Mouse (Mus musculus): Measurements from ENCODE around the gene Gm20388. TPM values are rescaled to one million over a fixed set of nuclear protein-coding genes. Genes with fewer than 3 reads are reported as not detected.

Gene Gm20388
- total and polyA plus RNA-seq, 2 experiments from 2014 or later = 17.3 TPM; not detected in 1

- no peaks in the 10 kb centered on the region for H3K27me3 ChIP-seq (ENCODE audit: control insufficient read depth, insufficient read depth, low read length)
- H3K27ac ChIP-seq (ENCODE audit: low read depth) = no peak overlapping the region
- no peak for ATAC-seq (ENCODE audit: insufficient read depth, low read depth)
- H3K4me3 ChIP-seq (ENCODE audit: low read depth, low read length) = no peak overlapping the region
- no peaks in the 10 kb centered on the region for H3K4me1 ChIP-seq (ENCODE audit: control insufficient read depth, insufficient read depth)
- H3K4me2 ChIP-seq (ENCODE audit: low read depth, low read length) = no peak overlapping the region
- no peaks in the 10 kb centered on the region for H3K36me3 ChIP-seq (replicated peaks; ENCODE audit: control insufficient read depth, insufficient read depth, low read length)
- 80% methylated on average over 4 of the region's 4 CpGs for WGBS
- H3K9ac ChIP-seq (replicated peaks; ENCODE audit: low read depth, low read length) = no peak overlapping the region
- no peak for DNase-seq (ENCODE audit: low spot score)
- TF ChIP-seq EP300 (IDR thresholded peaks at IDR 0.05; ENCODE audit: low read depth) (no peak), CTCF (IDR thresholded peaks at IDR 0.05; ENCODE audit: low read depth) (no peak)
- no peaks in the 10 kb centered on the region for H3K9me3 ChIP-seq (replicated peaks; ENCODE audit: control insufficient read depth, low read length)
These were observed 22.6 kb upstream of the Gm20388 start for GRCm38 (mm10) chr8:119888012-119888411.

DNA sequence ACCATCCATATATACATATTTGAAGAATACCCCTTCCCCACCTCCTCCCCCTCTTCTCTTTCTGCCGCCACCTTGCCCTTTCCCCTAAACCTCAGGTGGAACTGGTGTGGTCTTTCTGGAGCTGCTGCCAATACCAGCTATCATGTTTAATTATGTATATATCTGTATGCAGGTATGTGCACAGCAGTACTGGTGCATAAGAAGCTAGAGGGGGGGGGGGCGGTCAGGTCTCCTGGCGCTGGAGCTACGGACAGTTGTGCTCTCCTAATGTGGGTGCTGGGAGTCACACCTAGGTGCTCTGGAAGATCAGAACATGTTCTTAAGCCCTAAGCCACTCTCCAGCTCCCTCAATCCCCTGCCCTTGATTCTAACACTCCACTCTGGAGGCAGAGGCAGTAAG lies 13.6 kb upstream of the Gm20388 start:
- no peaks in the 10 kb centered on the region for H3K36me3 ChIP-seq (replicated peaks; ENCODE audit: control insufficient read depth, insufficient read depth, low read length)
- 80% methylated on average over 4 of the region's 4 CpGs for WGBS
- H3K27ac ChIP-seq (ENCODE audit: low read depth) = no peak overlapping the region
- H3K9ac ChIP-seq (replicated peaks; ENCODE audit: low read depth, low read length) = no peak overlapping the region
- no peak for ATAC-seq (ENCODE audit: insufficient read depth, low read depth)
- 0 out of 2 replicates have a peak, but pooled peaks cover 10% of the 10 kb centered on the region for H3K27me3 ChIP-seq (ENCODE audit: control insufficient read depth, insufficient read depth, low read length)
- no peaks in the 10 kb centered on the region for H3K4me1 ChIP-seq (ENCODE audit: control insufficient read depth, insufficient read depth)
- no peaks in the 10 kb centered on the region for H3K9me3 ChIP-seq (replicated peaks; ENCODE audit: control insufficient read depth, low read length)
- no peak for TF ChIP-seq CTCF (IDR thresholded peaks at IDR 0.05; ENCODE audit: low read depth)
- TF ChIP-seq EP300 (IDR thresholded peaks at IDR 0.05; ENCODE audit: low read depth) = no peak
- no peak overlapping the region for H3K4me2 ChIP-seq (ENCODE audit: low read depth, low read length)
- DNase-seq (ENCODE audit: low spot score) = no peak
- H3K4me3 ChIP-seq (ENCODE audit: low read depth, low read length) = no peak overlapping the region

- ATAC-seq (ENCODE audit: insufficient read depth, low read depth) = no peak; the same call in 1 of the 2 replicates
- Histone ChIP-seq H3K4me2 (ENCODE audit: low read depth, low read length) (peak overlapping the region; percentile 21; the same call in 1 of the 2 replicates), H3K27ac (ENCODE audit: low read depth) (no peak overlapping the region)
These were observed 12.7 kb upstream of the Gm20388 start for GRCm38 (mm10) chr8:119897933-119898332.

GRCm38 (mm10) chr8:119901349-119901748 lies 9.3 kb upstream of the Gm20388 start:
- no peak overlapping the region for H3K4me3 ChIP-seq (ENCODE audit: low read depth, low read length)
- H3K36me3 ChIP-seq (replicated peaks; ENCODE audit: control insufficient read depth, insufficient read depth, low read length) = no peaks in the 10 kb centered on the region
- 52% methylated on average over 3 of the region's 3 CpGs for WGBS
- TF ChIP-seq CTCF (IDR thresholded peaks at IDR 0.05; ENCODE audit: low read depth) (no peak), EP300 (IDR thresholded peaks at IDR 0.05; ENCODE audit: low read depth) (no peak)
- H3K4me2 ChIP-seq (ENCODE audit: low read depth, low read length) = no peak overlapping the region
- ATAC-seq (ENCODE audit: insufficient read depth, low read depth) (no peak), DNase-seq (ENCODE audit: low spot score) (no peak)
- no peak overlapping the region for H3K27ac ChIP-seq (ENCODE audit: low read depth)
- H3K4me1 ChIP-seq (ENCODE audit: control insufficient read depth, insufficient read depth) = no peaks in the 10 kb centered on the region
- no peak overlapping the region for H3K9ac ChIP-seq (replicated peaks; ENCODE audit: low read depth, low read length)
- H3K9me3 ChIP-seq (replicated peaks; ENCODE audit: control insufficient read depth, low read length) = no peaks in the 10 kb centered on the region
- H3K27me3 ChIP-seq (ENCODE audit: control insufficient read depth, insufficient read depth, low read length) = 0 out of 2 replicates have a peak, but pooled peaks cover 10% of the 10 kb centered on the region

More at GRCm38 (mm10) chr8:119897933-119898332, 12.7 kb upstream of the Gm20388 start:
- 10% methylated on average over 13 of the region's 13 CpGs for WGBS
- Histone ChIP-seq H3K36me3 (replicated peaks; ENCODE audit: control insufficient read depth, insufficient read depth, low read length) (no peaks in the 10 kb centered on the region), H3K9ac (replicated peaks; ENCODE audit: low read depth, low read length) (no peak overlapping the region), H3K9me3 (replicated peaks; ENCODE audit: control insufficient read depth, low read length) (no peaks in the 10 kb centered on the region), H3K4me1 (ENCODE audit: control insufficient read depth, insufficient read depth) (no peaks in the 10 kb centered on the region), H3K27me3 (ENCODE audit: control insufficient read depth, insufficient read depth, low read length) (0 out of 2 replicates have a peak, but pooled peaks cover 10% of the 10 kb centered on the region), H3K4me3 (ENCODE audit: low read depth, low read length) (0 out of 2 replicates have a peak overlapping the region, but pooled peaks have one; percentile 4)
- no peak for TF ChIP-seq EP300 (IDR thresholded peaks at IDR 0.05; ENCODE audit: low read depth)
- TF ChIP-seq CTCF (IDR thresholded peaks at IDR 0.05; ENCODE audit: low read depth) = no peak
- DNase-seq (ENCODE audit: low spot score) = peak; percentile 23

- WGBS = 58% methylated on average over 8 of the region's 8 CpGs
- no peaks in the 10 kb centered on the region for H3K4me1 ChIP-seq (ENCODE audit: control insufficient read depth, insufficient read depth)
- H3K36me3 ChIP-seq (replicated peaks; ENCODE audit: control insufficient read depth, insufficient read depth, low read length) = no peaks in the 10 kb centered on the region
- no peak for TF ChIP-seq EP300 (IDR thresholded peaks at IDR 0.05; ENCODE audit: low read depth)
- TF ChIP-seq CTCF (IDR thresholded peaks at IDR 0.05; ENCODE audit: low read depth) = no peak
- H3K9ac ChIP-seq (replicated peaks; ENCODE audit: low read depth, low read length) = no peak overlapping the region
- 0 out of 2 replicates have a peak, but pooled peaks cover 10% of the 10 kb centered on the region for H3K27me3 ChIP-seq (ENCODE audit: control insufficient read depth, insufficient read depth, low read length)
- no peak overlapping the region for H3K4me2 ChIP-seq (ENCODE audit: low read depth, low read length)
- no peaks in the 10 kb centered on the region for H3K9me3 ChIP-seq (replicated peaks; ENCODE audit: control insufficient read depth, low read length)
- no peak overlapping the region for H3K27ac ChIP-seq (ENCODE audit: low read depth)
- H3K4me3 ChIP-seq (ENCODE audit: low read depth, low read length) = no peak overlapping the region
- ATAC-seq (ENCODE audit: insufficient read depth, low read depth) = no peak
- no peak for DNase-seq (ENCODE audit: low spot score)
These were observed 8.7 kb upstream of the Gm20388 start for GRCm38 (mm10) chr8:119901952-119902351.

DNA sequence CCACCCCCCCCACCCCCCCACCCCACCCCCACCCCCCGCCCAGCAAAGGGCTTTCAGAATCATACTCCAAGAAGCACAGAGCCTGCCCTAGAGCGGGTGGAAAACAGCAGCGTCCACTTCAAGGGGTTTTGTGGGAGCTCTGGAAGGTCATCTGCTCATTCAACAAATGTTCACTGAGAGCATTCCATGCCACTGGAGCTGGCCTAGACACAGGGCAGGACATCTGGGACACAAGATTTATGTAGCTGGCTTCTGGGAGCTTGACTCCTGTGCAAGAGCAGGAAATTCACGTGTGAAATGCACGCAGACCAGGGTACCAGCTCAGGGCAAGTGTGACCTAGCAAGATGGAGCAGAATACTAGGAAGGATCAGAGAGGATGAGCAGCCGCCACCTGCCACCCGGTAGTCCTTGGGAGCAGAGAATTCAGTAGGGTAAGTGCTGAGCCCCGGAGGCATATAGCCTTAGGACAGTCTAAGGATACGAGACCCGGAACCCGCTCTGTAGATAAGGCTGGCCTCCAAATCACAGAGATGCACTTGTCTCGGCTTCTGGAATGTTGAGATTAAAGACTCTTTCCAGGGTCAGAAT lies 6.2 kb upstream of the Gm20388 start:
- Histone ChIP-seq H3K4me1 (ENCODE audit: control insufficient read depth, insufficient read depth) (no peaks in the 10 kb centered on the region), H3K9me3 (replicated peaks; ENCODE audit: control insufficient read depth, low read length) (no peaks in the 10 kb centered on the region), H3K9ac (replicated peaks; ENCODE audit: low read depth, low read length) (no peak overlapping the region), H3K4me2 (ENCODE audit: low read depth, low read length) (no peak overlapping the region), H3K4me3 (ENCODE audit: low read depth, low read length) (no peak overlapping the region), H3K36me3 (replicated peaks; ENCODE audit: control insufficient read depth, insufficient read depth, low read length) (no peaks in the 10 kb centered on the region), H3K27me3 (ENCODE audit: control insufficient read depth, insufficient read depth, low read length) (0 out of 2 replicates have a peak, but pooled peaks cover 3% of the 10 kb centered on the region), H3K27ac (ENCODE audit: low read depth) (no peak overlapping the region)
- ATAC-seq (ENCODE audit: insufficient read depth, low read depth) (no peak), DNase-seq (ENCODE audit: low spot score) (no peak)
- 25% methylated on average over 12 of the region's 12 CpGs for WGBS
- no peak for TF ChIP-seq CTCF (IDR thresholded peaks at IDR 0.05; ENCODE audit: low read depth)
